Mouse (Mus musculus): ENCODE results near the gene Iqcb1.
"Not testable (repeated sequence)": the region's sequence is repeated elsewhere in the genome, so short reads cannot be mapped to it uniquely, and the experiment has no call there.

Gene Iqcb1

DNA sequence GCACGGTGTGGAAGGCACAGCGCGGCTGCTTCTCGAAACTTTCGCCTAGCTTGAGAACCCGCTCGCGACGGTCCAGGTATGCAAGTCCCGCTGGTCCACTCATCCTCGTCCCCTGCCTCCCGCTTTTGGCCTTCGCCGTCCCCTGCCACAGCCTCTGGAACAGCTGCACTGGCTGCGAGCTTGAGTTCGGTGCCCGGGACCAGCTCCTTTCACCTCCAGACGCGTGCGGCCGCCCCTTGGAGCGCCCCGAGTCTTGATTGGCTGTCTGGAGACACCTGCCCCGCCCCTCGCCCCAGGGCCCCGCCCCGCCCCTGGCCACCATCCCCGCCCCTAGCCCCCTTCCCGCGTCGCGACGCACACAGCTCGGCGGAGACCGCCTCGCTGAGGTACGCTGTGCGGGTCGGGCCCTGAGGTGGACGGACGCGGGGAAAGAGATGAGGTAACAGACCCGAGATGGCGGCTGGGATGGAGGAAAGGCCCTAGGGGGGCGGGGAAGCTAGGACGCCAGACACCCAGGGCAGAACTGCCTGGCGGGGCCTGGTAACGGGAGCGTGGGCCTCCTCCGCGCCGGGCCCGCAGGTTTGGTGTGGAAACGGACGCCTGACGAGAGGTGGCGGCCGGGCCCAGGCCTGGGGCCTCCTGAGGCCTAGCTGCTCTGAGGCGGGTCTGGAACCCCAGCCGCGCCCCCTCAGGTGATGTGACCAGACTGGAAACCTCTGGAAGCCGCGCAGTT lies at the start of gene Iqcb1:
Iqcb1 (plus strand) TSS at position 332 of the 733 bp plus-strand sequence.
- DNase-seq: peak; percentile 93

DNA sequence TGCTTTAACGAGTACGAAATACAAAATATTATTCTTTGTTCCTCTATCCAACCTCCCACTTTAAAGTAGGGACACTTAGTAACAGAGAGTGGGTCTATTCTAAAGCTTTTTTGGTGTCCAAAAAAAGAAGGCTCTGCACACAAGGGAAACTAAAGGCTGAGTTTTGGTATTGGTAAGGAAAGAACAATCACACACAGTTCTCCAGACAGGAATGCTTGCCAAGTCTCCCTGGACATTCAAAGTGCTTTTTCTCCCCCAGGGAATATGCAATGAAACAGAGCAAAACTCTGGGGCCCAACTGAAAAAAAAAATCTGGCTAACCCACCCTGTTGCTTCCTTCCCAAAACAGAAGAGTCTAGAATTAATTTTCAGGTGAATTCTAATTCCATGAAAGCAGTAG lies 44.0 kb upstream of the Iqcb1 start:
- DNase-seq: no peak

DNA sequence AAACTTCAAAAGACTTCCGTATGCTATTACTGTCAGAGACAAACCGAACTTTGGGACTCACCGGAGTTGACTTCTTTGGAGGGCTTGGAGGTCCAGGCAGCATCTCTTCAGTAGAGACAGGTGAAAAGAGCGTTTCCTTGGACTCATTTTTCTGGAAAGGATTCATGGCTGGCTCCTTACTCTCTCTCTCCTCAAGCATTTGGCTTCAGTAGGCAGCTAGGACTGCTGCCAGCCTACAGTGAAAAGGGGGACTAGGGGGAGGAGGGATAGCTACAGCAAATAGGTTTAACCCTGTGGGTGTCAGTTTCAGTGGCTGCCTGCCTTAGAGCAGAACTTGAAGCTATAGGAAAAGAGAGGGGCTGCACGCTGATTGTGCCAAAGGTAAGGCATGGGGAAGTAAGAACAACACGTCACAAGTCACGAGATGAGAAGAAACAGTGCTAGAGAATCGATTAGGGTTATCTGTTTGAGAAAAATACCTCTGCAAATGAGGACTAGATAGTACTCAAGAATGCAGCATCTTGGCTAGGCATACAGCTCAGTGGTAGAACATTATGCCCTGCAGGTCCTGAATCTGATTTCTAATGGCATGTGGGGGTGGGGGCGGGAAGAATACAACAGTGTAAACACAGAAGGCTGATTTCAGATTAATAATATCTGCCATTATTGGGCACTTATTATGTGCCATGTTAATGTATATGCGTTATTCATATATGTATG lies 43.4 kb upstream of the Iqcb1 start, which contains the start of gene Slc15a2:
Slc15a2 (minus strand) TSS at position 369 of the 720 bp plus-strand sequence.
- DNase-seq: no peak

GRCm38 (mm10) chr16:36786466-36786865 lies 41.7 kb upstream of the Iqcb1 start:
- no peak for DNase-seq

DNA sequence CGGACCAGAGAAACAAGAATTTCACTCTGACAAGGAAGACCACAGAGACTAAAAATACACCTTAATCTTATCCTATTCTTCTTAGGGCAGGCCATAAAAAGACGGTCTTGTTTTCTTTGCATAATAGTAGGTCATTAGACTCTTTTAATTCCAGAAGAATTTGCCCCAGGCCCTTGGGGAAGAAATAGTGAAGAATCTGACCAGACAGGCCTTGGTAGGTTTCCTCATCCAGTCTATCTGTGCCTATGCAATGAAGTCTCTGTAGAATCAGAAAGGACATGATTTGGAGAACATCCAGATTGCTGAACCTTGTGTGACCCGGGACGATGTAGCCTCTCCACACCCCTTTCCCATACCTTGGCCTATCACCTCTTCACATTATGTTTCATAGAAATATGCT lies 38.0 kb upstream of the Iqcb1 start:
- no peak for DNase-seq

- no peak for DNase-seq
Measured at GRCm38 (mm10) chr16:36794976-36795375, 33.2 kb upstream of the Iqcb1 start.

DNA sequence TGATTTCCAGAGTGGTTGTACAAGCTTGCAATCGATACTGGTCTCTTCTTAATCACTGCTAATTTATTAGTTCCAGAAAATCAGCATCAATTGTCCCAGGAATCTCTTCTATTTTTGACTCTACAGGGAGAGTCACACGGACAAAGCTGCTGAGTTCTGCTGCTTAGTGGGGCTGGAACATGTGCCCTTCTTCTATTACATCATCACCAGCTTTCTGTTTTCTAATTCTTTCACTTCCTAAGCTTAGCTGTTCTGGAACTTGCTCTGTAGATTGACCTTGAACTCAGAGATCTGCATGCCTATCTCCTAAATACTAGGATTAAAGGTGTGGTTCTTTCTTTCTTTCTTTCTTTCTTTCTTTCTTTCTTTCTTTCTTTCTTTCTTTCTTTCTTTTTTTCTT lies 29.9 kb upstream of the Iqcb1 start:
- no peak for DNase-seq

DNA sequence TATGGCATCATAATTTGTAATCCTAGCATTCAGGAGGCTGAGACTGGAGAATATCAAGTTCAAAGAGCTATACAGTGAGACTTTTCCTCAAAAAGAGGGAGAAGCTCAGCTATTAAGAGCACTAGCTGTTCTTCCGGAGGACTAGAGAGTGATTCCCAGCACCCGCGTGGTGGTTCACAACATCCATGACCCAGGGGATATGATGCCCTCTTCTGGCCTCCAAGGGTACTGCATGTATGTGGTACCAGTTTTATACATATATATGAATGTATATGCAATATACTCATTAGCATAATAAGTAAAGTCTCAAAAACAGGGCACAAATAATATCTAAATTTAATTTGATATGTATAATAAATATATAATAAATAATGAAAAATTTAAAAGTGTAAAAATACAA lies 25.8 kb upstream of the Iqcb1 start:
- DNase-seq: no peak

DNA sequence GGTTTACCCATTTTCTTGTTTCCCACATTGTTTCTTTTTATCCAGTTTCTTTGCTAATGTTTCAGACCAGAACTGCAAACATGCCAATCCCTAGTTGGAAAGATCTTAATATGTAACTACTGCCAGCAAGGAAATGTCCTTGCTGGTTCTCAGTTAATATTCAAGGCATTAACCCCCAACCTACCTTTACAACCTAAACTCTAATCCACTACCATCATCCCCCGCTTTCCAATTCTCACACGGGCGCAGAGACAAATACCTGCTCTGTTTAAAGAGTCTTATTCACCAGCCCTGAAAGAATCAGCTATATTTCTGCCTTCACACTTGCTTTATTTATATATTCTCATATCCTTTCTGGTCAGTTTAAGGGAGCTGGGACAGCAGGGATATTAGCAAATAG lies 19.6 kb upstream of the Iqcb1 start:
- DNase-seq: no peak

DNA sequence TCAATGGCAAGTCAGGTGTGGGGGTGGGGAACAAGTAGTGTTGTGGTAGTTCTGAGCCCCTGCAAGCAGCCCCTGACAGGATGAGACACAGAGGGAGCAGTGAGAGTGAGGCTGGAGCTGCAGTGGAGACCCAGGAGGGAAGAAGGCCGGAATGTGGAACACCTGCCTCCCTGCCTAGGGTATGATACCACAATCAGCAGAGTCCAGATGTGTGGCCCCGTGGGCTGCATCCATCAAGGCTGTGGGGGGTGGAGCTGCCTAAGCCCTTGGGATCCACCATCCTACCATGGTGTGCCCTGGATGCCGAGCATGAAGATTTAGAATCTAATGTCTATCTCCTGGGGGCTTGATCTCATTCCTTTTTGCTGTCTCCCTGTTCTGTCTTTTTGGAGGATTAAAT lies 14.5 kb upstream of the Iqcb1 start:
- DNase-seq: no peak

GRCm38 (mm10) chr16:36816916-36817315 lies 11.3 kb upstream of the Iqcb1 start:
- no peak for DNase-seq

- DNase-seq: peak; percentile 84
Measured at GRCm38 (mm10) chr16:36817321-36817926, 10.8 kb upstream of the Iqcb1 start.

DNA sequence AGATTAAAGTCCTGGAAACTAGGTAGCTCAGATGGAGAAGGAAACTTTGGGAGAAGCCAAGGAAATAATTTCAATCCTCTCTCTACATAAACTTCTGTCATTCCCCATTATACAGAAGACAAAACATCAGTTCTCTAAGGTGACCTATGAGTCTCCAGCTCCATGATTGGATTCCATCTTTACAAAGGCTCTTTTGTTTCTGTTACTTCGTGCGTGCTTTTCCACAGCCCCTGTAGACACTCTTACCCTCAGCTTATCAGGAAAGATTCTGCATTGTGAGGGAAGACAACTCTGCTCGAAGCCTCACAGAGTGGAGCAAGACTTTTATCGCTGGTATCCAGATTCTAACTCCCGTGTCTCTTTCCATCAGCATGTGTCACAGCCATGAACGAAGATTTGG lies 8.2 kb upstream of the Iqcb1 start:
- no peak for DNase-seq

GRCm38 (mm10) chr16:36820747-36821146 lies 7.4 kb upstream of the Iqcb1 start:
- no peak for DNase-seq

GRCm38 (mm10) chr16:36821474-36821873 lies 6.7 kb upstream of the Iqcb1 start:
- DNase-seq: peak; percentile 54

DNA sequence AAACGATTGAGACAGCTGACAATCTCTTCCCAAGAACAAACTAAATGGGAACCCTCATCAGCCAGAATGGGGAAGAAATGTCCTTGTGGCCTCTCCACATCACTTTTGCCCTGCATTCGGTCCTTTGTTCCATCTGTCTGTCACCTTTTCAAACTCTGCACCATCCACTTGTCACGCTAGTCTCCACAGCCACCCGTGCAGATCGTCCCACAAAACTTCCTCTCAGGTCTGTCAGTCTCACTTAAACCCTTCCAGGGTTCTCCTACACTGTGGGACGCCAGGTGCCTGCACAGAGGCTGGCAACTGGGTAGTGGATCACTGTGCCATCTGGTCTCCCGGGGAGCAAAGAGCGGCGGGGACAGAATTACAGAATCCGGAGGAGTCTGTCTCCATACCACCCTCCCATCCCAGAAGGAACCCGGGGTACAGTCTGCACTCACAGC lies 553 bp upstream of the Iqcb1 start:
- DNase-seq: no peak

DNA sequence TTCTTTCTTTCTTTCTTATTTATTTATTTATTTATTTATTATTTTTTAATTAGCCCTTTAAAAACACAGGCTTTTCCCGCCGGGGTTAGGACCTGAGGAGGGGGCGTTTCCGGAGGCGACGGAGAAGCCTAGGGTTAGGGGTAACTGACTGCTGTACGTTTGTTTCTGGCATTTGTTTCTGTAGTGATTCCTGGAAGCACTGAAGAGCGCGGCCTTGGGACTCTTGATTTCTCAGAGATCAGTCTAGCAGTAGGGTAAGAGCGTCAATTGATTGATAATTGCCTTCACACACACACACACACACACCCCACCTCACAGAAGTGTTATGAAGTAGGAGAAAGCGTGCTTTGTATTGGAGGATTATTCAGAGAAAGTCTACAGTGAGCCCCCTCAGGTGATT lies 635 bp downstream of the Iqcb1 start:
- DNase-seq: peak; percentile 27

DNA sequence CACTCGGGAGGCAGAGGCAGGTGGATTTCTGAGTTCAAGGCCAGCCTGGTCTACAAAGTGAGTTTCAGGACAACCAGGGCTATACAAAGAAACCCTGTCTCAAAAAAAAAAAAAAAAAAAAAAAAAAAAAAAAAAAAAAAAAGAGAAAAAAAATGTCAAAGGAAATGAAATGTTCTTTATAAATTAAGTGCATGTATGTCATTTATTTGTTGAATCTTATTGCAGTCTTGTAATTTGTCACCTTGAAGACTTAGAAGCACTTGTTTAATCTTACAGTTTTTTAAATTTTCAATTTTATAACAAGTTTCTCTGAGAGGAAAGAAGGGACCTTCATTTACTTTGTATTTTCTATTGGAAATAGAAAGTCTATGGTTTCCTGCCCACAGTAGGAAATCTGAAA lies 18.7 kb downstream of the Iqcb1 start:
- not testable (repeated sequence) for DNase-seq

DNA sequence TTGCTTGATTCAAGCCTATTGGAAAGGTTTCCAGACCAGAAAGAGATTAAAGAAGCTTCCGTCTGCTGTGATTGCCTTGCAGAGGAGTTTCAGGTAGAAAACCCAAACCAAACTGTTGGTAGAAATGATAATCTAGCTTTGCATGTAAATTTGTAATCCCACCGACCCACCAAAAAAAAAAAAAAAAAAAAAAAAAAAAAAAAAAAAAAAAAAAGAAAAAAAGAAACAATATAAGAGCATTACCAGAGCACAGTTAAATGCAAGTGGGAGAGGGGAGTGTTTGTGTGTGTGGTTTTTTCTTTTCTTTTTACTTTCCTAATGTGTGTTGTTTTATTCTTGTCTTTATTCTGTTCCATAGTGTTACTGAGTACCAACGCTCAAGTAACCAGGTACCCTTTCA lies 23.0 kb downstream of the Iqcb1 start:
- no peak for DNase-seq

- DNase-seq: no peak
Measured at GRCm38 (mm10) chr16:36863585-36863984, 35.4 kb downstream of the Iqcb1 start.

DNA sequence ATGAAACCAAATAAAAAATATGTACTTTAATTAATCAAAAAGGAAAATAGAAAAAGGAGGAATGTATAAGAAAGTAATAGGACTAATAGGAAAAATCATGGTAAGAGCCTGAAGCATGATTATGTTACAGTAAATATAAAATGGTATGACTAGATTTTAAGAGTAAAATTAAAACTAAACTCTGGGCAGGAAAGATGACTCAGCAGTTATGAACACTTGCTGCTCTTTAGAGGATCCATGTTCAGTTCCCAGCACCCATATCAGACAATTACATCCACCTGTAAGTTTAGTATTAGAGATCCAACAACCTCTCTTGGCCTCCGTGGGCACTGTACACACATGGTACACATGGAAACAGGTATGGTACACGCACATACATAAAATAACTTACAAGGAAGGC lies 41.3 kb downstream of the Iqcb1 start:
- DNase-seq: no peak

DNA sequence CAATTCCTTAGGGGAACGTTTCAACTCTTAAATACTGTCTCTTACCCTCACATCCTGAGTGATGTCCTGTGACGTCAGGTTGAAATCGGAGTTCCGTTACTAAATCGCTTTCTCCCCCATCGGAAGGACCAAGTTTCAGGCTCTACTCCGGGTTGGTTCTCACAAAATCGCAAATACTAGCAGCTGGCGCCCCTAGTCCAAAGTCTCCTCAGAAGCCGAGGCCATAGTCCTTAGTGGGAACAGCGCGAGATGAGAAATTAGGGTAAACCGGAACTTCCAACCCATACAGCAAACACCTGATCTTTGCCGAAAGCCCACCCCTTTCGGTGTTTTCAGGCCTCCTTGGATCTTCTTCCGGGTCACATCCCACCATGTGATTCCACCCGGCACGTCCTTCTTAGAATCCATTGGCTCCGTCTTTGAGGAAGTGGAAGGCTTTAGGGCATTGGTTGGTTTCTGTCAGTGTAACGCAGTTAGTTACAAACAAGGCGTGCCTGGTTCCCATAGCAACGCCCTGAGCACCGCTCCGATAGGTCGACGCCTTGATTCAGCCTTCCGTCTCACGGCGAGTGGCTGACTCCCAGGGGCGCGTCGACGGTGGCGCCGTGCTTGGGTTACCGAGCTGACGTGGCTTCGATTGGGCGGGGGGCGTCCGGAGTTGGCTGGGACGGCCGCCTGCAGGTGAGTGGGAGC lies 46.5 kb downstream of the Iqcb1 start, which contains the start of the genes Eaf2 and Golgb1:
Eaf2 (minus strand) TSS at position 421 of the 693 bp plus-strand sequence.
Golgb1 (plus strand) TSS at position 558 of the 693 bp plus-strand sequence.
- peak; percentile 99 for DNase-seq

DNA sequence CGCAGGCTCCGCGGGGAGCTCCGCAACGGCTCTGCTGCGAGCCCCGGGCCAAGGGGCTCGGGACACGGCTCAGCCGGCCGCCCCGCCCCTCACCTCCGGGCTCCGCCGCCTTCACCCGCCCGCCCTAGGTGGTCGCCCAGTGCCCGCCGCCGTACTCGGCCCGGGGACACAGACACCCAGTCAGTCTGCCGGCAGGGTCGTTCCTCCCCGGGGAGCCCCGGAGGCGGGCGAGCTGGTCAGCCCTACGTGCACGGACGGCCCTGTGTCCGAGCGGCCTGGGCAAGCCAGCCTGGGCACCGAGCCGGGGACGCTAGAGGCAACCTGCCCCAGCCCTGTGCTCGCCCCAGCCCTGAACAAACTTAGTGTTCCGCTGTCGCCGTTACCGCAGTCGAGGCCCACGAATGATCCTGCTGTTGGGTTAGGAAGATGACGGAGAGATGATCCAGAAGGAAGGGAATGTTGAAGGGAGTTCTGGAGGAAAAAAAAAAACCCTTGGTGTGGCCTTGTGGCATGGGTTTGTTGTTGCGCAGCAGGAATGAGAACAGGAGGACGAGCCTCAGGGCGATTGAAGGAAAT lies 47.2 kb downstream of the Iqcb1 start:
- no peak for DNase-seq

Measured in embryo, embryonic 11 days (tissue).